Mouse (Mus musculus): ENCODE measurements at regions not wholly inside any gene's neighbourhood (a gene's known extent, or its start where the extent isn't known, plus 50 kb on each side); places are given as distances from the start of the nearest gene placed in this dataset.

DNA sequence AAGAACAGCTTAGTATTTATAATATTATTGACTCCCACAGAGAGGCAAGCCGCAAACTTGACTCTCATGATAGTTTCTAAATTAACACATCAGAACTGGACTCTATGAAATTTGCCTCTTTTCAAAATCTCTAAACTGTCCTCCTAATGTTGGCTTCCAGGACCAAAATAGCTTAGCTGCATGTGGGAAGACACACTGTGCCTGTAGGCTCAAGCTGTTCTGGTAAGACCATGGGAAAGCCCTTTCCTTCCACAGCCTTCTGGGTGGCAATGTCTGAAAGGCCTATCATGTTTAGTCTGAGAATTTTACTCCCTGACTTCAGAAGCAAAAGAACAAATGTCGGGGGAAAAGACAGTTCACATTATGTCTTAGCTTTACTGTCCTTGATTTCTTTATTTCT is 203.1 kb upstream of the Slc8a1 start:
- DNase-seq (ENCODE audit: low spot score), result no peak

DNA sequence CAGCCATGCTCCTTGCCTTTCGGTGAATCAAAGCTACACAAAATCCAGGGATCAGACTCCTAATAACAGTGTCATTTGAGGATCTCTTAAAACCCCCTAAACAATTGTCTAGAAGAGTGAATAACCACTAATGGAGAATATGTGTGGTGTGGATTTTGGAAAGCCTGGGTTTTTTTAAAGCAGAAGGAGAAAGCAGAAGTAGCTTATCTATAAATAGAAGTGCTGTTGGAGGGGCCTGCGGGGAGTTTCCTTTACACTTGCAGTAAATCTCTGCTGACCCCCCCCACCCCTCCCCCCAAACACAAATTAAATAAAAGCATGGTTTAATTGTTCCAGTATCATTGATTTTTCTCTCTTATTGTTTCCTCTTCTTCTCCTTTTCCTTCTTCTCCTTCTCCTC is 192.6 kb upstream of the Slc8a1 start:
- no peak for DNase-seq (ENCODE audit: low spot score)

DNA sequence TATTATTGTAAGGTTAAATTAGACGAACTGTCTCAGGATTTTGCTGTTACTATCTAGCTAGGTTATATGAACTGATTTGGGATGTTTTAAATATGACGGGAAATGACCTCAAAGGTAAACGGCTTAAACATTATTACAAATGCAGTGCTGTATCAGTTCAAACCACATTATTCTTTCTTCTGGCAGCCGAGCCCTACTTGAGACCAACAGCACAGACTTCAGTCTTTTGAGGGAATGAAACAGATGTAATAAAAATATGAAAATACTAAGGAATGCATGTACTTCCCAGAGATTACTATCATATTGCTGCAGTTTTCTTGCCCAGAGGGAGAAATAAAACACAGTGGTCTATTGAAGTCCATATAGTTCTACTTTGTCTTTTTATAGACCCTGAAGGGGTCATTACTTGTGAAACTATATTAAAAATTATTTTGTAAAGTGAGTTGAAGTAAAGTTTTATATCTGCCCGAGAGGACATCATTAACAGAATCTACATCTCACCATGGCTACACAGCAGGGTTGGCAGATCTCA is 168.4 kb upstream of the Slc8a1 start:
- no peak for DNase-seq (ENCODE audit: low spot score)

DNA sequence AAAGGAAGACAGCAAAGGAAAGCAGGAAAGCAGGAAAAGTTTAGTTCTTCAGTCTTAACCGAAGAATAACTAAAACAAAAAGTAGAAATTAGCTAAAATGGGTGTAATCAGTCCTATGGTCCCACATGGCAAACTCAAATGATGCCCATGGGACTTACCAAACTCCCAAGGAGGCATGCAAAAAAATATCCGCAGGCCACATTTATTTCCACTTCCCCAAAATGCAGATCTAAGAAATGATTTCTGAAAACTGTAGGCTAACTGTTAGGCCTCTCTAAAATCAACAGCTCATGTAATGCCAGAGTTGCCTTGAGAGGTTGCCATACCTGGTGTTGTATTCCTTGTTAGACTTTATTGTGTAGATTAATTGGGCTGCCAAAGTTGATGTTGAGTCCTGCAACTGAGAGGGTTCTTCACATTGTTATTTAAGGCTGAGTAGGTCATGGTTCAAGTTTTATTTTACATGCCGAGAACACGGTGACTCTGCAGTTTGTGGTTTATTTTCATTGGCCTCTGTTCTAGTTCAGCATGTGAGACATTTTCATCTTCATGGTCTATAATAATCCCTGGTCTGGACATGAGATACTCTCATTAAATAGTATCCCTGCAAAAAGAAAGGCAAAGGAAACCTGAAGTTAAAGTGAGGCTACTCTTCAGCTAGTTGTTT is 164.0 kb upstream of the Slc8a1 start:
- no peak for DNase-seq (ENCODE audit: low spot score)

DNA sequence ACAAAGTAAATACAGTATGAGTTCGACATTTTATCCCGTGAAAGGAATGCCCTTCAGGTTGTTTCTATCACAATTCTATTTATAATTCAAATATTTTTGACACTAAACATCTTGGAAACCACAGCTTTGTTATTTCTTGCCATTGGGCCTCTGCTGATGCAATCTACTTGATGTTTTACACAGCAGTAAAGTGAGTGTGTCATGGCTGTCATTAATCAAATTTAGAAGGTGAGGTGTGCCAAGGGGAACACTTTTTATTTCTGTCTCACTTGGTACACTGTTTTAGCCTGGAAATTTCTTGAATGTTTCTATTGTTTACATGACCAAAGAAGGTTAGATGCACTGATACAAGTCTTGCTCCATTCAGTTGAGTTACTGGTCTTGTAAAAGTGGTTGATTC is 160.8 kb upstream of the Slc8a1 start:
- peak; percentile 50 for DNase-seq (ENCODE audit: low spot score)

DNA sequence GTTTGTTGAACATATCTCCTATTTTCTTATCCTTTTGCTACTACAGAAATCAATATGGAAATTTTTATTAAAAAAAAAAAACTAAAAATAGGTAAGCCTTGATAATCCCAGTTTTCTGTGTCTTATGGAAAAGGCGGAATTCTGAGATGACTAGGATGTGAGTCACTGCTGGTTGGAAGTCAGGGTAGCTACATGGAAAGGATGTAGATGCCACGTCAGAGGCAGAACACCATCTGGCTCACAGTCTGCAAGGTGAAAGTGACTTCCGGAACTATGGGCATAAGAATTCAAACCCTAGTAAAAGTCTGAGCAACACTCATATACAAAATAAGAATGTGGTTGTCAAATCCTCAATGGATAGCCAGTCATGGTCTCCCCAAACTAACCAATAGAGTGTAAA is 140.0 kb upstream of the Slc8a1 start:
- DNase-seq (ENCODE audit: low spot score), result no peak

DNA sequence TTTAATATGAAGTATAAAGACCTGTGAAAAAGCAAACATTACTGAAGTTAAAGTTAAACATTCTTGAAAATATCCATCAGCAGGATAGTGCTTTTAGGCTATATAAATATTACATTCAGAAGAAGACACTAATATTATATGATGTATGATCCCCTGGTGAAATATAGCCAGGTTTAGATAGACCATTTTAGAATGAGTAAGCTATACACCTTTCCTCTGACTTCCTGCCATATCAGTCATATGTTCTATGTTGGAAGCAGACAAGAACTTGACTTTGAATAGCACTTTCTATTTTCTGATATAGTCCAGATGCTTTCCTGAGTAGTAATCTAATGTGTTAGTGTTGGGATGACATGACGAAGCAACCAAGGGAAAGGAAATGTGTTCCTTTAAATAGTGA is 128.5 kb upstream of the Slc8a1 start:
- DNase-seq (ENCODE audit: low spot score), result peak; percentile 22

DNA sequence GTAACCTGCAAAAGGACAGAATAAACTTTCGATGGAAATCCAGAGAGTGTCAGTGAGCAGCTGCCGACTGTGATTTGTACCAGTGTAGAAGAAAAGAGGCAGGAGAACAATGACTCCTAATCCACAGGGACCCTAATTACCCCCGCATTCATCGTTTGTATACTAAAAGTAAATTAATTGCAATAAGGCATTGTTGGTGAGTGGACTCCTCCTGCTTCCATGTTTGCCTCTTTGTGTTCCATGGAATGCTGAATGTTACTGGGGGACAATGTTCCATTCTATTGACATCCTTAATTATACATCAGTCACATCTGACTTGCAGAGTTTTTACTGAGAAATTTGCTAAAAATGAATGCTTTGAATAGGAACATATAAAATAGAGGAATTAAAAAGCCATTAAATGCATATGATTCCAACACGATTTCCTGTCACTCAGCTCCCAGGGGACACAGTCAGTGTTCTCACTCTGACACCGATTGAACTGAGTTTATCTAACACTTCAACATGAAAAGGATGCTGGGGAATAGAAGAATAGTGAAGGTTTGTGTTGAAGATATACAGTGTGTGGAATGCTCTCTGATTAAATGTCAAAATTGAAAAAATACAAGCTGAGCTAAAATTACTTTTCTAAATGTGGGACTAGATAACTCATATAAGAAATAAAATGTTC is 111.3 kb upstream of the Slc8a1 start:
- DNase-seq (ENCODE audit: low spot score), result no peak

DNA sequence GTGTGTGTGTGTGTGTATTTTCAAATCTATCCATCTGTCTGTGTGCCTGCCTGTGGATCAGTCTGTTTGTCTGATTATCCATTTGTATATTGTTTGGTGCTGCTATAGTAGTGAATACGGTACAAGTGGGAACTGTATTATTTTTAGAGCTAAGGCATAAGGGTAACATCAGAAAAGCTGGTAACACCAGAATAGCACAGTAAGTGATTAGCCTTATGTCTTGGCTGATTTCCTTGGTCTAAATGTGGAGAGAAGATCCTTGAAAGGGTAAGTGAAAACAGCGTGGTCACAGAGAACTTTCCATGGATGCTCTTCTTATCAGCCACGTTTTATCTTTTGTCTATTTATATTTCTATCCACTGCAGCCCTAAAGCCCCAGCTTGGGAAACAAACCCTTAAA is 105.6 kb upstream of the Slc8a1 start:
- DNase-seq (ENCODE audit: low spot score), result no peak

DNA sequence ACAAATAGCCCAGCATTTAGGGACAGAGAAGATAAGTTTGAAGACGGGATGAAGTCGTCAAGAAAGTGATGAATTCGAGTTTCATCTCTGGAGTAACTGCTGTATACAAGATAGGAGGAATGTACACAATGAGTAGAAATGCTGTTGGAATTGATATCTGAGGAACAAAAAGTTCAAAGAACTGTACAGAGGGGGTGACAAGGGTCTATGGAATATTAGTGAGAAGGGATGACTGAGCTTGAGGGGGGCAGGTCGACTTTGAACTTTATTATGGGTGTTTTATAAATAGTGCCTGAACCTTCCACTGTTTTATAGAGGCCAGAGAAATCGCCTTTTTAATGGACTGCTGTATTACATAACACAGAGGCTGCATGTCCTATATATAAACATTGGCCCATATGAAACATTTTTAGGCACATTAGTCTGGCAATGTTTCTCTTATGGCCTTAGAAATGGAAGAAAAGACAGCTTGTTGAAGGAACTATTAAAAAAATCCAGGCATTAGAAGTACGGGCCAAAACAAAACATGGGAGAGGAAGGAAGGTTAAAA is 59.7 kb upstream of the Slc8a1 start:
- DNase-seq (ENCODE audit: low spot score), result no peak

DNA sequence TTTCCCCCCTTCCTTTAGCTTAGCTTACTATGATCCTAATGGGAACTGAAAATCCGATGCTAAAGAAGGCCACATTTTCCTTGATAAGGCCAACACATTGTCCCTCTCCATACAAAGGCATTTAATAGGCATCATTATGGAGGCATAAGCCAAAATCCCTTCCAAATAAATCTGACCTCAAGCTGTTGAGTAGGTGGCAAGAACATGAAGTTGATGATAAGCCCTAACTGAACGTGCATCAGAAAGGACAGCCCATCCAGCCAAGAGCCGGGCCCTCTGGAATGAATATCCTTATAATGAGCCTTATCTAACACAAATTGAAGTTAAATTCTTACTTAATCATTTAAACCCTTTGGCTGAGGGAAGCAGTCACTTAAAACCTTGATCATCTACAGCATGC is 50.6 kb upstream of the Slc8a1 start:
- no peak for DNase-seq (ENCODE audit: low spot score)
